ENCODE assay signal across 8 mouse cellular contexts in genomic region chr1:153559126-153559647, GRCm38 (mm10). TPM values are rescaled to one million over a fixed set of nuclear protein-coding genes. Genes with fewer than 3 reads are reported as not detected.
DNase-seq lines count a peak whose midpoint lies in the region; ATAC-seq lines count a peak whose summit lies in the region.
"Had no signal": no experiment of that assay in that cellular context is flagged by ENCODE, and none has a peak within 500 bp of the region (broad histone marks: within the 10 kb centered on the region; RNA-seq: fewer than 3 reads in every experiment).

No protein-coding gene starts in this region.

- no peaks in the 10 kb centered on the region for H3K36me3 ChIP-seq in heart, embryonic 15.5 days
- H3K36me3 ChIP-seq: liver, embryonic 15.5 days had no signal

- no peak overlapping the region for H3K9ac ChIP-seq in heart, embryonic 15.5 days
- H3K9ac ChIP-seq: liver, embryonic 15.5 days had no signal

- no peaks in the 10 kb centered on the region for H3K9me3 ChIP-seq in heart, embryonic 15.5 days (replicated peaks)
- H3K9me3 ChIP-seq: liver, embryonic 15.5 days had no signal

- H3K27me3 ChIP-seq in heart, embryonic 15.5 days = no peaks in the 10 kb centered on the region
- H3K27me3 ChIP-seq: liver, embryonic 15.5 days had no signal

- no peaks in the 10 kb centered on the region for H3K4me1 ChIP-seq in heart, embryonic 15.5 days (replicated peaks)

- no peak overlapping the region for H3K4me2 ChIP-seq in heart, embryonic 15.5 days
- H3K4me2 ChIP-seq: liver, embryonic 15.5 days had no signal

- H3K27ac ChIP-seq in heart, embryonic 15.5 days = no peak overlapping the region
- H3K27ac ChIP-seq: liver, embryonic 15.5 days had no signal

- ATAC-seq in common myeloid progenitor, adult 5-6 weeks (replicated peaks; ENCODE audit: low read depth, poor library complexity, severe bottlenecking) = peak; percentile 90
- ATAC-seq in heart, embryonic 15.5 days (replicated peaks; ENCODE audit: insufficient number of reproducible peaks, insufficient read depth, low FRiP score, low read depth) = peak; percentile 64; the same call in 1 of the 2 replicates

- DNase-seq in ES-CJ7 (ENCODE audit: low read depth, low spot score) = peak; percentile 88
- DNase-seq in adipocyte (ENCODE audit: low spot score) = peak; percentile 85
- peak; percentile 79 for DNase-seq in layer of hippocampus, adult 11-12 months (ENCODE audit: low spot score)
- DNase-seq in lung, postnatal 10 days = peak; percentile 86
- DNase-seq in right cerebral cortex, postnatal 25 days = peak; percentile 54

- 18% methylated on average over 9 of the region's 9 CpGs for WGBS in heart, embryonic 15.5 days

- no peak overlapping the region for H3K4me3 ChIP-seq in heart, embryonic 15.5 days
- H3K4me3 ChIP-seq: liver, embryonic 15.5 days had no signal

RNA-seq across cellular contexts. Expression of gene Npl, which starts 9.3 kb away (rescaled TPM):
- 12.2 and 17.9 TPM in 2 replicates for total RNA-seq in common myeloid progenitor, adult 5-6 weeks (2017)
- 5.2 and 7.2 TPM in 2 replicates for polyA plus RNA-seq in heart, embryonic 15.5 days (2015; fragmentation: Nextera tagmentation; extraction: Ambion mirVana)
